Mouse (Mus musculus) liver, embryonic 14.5 days (tissue): ENCODE data around the gene Timp3.

Experiments
- CTCF ChIP-seq: IDR thresholded peaks from 2 replicates; pipeline ENCODE4 v1.5.1; 2016; ENCODE audit warnings: antibody characterized with exemption, low read depth, control low read depth
- EP300 ChIP-seq: IDR thresholded peaks from 2 replicates; pipeline ENCODE4 v1.6.1; 2016; ENCODE audit warnings: antibody characterized with exemption, low read depth

DNA sequence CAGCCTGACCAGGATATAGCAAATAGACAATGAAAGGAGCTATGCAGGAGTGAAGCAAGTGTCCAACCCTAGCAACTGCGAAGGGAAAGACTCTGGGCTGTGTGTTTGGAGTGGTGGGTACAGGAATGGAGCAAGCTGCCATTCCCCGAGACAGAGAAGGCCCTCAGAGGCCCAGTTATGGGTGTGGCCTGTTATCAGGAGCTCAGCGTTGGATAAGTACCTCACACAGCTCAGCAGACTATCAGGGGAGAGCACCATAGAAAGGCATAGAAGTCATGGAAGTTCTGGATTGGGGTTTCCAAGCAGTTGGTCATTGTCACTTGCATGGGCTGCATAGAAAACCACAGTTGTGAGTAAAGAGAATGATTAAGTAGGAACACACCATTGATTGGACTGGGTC is 32.8 kb downstream of the Timp3 start:
- TF ChIP-seq CTCF (no peak), EP300 (peak; percentile 40; the same call in 1 of the 2 replicates)
